Mouse (Mus musculus) frontal cortex, postnatal 25 days (tissue): ENCODE measurements around the gene Alx1.

Experiments used
- DNase-seq, 2 experiments: peaks; one replicate each; pipeline ENCODE4 v3.0.0; 2022; ENCODE audit warnings: low spot score in 2 of 2

Alx1 gene

DNA sequence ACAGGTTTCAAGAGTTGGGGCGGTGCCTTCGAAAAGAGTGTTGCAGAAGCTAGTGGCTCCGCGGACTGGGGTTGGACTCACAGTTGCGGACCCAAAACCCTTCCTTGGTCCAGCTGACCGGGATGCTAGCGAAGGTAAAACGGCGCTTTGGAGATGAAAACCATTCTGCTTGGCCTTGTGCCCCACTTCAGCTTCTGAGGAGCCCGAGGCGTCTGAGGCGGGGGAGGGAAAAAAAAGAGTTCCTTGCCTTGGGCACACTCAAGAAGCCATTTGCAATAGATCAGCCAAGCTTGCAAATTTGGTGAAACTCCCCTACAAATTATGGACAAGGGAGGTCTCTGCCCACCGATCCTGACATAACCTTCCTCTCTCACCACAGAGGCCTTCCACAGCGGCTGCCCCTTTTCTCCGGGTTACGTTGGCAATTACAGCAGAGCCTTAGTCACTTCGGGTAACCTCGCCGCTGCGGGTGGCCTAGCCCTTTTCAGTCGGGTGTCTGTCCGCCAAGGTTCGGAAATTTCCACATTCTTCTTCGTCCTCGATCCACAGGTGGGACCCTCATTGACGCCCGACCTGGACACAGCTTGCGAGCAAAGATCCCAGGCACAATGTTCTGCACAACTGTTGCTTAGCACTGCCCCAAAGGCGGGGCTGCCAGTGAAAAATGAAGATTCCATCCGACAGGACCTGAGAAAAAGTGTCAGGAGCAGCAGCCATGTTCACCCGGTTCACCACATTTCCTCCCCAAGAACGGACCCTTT, at the start of gene Alx1:
Gene Alx1 (minus strand): TSS at position 486 of the 761 bp plus-strand sequence.
- no peak for DNase-seq

DNA sequence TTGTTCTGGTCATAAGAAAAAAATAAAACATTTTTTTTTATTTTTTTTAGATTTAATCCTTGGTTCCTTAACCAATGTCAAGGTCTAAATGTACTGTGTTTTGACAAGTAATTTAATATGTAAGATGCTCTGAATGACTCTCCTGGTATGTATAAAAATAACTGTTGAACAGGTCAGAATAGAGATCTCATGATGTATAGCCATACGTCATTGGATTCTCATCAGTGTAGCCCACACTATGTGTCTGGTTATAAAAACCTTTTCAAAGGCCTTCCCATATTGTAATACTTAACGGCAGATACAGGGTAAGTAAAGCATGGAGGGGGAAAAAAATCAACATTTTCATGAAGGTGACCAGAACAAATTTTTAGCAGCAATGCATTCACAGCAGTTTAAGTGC, 19.6 kb upstream of the Alx1 start:
- no peak for DNase-seq

DNA sequence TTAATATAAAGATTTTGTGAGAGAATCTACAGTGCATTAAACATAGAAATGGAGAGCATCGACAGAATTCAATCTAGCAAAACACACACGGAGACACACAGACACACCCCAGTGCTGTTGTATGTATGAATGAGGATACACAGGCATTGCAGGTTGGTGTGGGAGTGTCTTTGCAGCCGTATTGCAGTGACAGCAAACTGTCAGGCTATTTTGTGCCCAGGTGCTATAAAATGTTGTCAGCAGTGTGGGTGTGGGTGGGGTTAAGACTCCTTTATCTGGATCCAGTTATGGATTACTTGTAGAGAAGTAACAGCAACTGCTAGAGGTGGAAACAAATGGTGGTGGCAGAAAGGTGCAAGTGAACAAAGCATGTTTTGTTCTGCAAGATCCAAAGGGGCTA, 16.6 kb upstream of the Alx1 start:
- DNase-seq, result no peak

DNA sequence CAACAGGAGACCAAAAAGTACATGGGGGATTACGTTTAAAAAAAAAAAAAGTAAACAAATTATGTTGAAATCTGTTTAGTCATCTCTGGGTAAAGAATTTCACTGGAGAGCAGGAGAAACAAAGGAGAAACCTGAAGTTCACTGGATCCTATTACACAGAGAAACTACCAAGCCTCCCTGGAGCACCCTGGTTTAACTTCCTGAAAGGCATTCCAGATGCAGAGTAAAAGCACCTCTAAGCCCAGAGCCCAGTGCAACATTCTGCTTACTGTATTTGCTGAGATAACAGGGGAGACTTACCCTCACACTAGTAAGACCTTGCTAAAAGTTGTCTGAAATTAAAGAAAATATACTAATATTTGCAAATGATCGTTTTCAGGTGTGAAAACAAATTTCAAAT, 15.0 kb upstream of the Alx1 start:
- DNase-seq, result no peak

DNA sequence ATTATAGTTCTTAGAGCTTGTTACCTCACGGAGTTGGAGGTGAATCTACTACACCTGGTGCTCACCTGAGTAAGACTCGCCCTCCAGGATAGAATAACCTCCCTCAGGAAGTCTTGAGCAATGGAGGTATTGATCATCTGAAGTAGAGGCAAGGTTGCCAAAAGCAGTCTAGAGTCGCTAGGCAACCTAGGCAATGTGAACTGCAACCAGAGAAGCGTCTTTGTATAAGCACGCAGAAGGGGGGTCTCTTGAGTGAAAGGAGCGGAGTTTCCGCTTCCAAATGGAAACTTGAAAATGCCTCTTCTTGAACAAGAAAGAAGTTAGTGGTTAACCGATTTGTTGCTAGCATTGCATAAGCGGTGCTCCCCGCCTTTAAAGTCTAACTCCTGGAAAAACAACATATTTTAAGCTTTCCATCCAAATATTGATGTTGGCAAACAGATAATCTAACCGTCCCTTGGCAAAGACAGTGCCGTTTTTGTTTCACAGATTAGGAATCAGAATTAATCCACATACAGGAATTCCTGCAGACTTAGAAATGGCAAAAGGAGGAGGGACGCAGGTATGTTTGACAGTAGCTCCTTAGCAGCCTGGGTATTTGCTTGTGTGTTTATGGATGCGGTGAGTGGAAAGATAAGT, 5.1 kb upstream of the Alx1 start:
- DNase-seq, result no peak

DNA sequence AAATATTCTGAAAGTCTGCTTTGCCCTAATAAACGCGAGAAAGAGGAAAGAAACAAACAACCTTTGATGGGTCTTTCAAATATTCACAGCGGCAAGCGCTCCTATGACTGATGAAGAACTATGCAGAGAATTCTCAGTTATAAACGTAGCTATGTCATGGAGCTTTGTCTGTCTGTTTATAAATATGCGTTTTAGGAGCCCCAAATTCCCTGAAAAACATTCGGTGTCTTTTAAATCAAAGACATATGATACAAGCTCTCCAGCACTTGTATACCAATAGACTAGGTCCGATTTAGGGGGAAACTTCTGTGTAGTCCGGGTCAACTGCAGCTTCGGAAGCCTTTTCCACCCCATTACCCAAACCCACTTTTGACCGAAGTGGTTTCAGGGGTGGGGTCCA, 916 bp upstream of the Alx1 start:
- DNase-seq, result no peak

DNA sequence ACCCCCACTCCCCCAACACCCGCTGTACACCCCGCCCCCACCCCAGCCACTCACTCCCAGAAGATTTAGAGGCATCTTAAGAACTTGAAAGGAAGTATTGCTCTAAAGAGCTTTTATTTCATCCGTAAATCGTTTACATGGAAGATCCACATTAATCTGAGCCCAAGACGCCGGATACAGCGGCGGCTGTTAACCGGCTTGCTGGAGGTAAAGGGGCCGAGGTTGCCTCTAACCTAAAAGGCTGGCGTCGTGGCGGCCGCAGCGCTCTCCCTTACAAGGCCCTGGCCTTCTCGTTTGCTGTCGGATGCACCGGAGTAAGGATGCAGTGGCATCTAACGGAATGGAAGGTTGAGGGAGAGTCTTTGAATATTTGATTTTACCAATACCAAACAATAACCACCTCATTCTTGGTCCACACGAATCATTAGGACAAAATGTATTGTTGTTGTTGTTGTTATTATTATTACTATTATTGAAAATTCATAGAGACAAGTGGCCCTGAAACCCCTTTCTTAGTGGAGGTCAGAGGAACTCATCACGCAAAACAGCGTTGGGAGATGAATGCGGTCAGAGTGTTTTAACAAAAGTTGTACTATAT, 784 bp downstream of the Alx1 start:
- DNase-seq, result no peak

DNA sequence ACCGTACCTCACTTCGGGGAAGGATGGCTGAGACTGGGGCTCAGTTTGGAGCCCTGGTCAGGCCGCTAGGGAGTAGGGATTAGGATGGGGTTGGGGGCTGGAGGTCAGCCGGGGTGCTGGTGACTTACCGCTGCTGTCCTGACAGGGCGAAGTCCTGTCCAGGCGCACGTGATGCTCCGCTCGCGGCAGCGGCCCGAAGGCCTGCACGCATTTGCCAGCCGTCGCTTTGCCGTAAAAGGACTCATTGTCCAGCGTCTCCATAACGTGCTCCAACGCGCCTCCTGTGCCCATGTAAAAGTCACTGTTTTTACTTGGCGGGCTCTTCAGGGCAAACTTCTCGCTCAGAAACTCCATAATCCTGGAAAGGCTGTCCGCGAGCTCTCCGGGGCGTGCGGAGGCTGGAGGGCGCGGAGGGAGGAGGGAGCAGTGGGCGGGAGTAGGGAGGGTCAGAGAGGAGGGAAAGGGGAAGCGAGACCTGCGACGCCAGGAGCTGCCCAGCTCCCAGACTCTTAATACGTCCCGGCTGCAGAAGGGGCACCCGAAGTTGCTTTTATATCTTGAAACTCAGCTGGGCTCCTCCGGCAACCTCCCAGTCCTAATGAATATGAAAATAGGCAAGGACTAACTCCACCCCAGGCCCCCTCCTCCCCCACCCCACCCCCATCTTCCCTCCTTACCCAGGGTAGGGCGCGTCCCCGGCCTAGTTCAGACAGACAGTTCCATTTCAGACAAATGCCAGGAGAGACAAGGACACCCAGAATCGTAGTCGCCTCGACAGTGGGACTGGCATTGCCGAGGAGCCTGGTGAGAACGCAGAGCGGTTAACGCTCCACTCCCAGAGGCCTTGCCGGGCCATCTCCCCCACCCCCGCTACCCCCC, 1.5 kb downstream of the Alx1 start:
- no peak for DNase-seq

DNA sequence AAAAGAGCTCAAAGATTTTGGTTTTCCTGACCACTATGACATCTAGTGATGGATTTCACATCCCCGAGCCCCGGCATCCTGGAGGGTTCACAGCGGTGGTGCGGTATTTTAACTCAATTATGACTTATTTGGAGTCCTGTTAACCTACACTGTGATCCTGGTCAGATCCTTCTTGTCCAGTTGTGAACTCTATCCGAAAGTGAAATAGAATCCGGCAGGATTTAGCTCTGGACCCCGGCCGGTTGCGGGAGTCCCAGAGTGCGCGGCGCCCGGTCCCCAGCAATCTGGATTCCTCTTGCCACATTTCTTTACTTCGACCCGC, 2.1 kb downstream of the Alx1 start:
- DNase-seq, result no peak

DNA sequence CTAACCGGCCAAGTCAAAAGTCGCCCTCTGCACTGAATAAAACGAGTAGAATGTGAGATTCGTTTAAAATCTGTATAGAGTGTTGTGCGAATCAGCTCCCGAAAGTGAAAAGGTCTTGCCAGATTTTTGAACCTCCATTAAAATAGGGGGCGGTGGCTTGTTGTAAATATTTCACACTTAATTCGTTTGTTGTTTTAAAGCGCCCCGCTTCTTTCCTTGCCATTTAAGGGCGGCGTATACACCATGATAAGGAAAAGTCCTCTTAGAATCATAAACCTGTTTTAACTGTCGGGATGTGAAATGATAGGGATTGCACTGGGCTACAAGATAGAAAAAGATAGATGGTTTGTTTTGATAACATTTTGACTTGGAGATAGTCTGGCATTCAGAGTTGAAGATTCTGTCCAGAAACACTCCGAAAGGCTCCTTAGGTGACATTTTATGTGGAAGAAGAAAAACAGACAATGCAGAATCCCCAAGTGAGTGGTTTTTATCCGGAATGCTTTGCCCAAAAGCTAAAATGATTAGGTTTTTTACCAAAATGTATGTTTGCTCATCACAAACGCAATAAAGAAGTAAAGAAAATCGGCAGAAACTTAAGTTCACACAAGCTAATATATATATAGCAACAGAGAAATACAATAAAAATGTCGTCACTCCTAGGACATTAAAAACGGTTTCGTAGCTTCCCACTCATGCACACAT, 2.6 kb downstream of the Alx1 start:
- DNase-seq, result no peak

DNA sequence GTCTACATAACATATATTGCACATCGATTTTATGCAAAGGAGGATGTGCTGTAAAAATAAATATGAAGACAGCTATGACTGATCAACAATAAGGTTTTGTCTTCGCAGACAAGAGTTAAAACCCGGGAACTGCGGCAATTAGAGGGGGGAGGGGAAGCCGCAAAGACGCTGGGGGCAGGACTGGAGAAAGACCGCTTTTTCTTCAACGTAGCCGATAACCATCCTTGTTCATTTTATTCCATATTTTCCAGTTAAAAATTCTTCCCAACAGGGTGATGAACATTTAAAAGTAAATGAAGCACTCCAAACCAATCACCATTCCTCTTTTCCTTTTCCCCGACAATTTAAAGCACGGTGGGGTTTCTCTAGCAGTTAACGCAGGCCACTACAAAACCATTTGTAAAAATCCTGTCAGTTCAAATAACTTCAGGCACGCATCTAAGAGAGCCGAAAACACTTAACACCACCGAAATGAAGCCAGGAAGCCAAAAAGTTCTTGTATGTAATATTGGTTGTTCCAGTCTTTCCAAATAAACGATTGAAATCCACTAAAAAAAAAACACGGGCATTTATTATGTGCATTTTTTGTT, 3.3 kb downstream of the Alx1 start:
- DNase-seq, result no peak

DNA sequence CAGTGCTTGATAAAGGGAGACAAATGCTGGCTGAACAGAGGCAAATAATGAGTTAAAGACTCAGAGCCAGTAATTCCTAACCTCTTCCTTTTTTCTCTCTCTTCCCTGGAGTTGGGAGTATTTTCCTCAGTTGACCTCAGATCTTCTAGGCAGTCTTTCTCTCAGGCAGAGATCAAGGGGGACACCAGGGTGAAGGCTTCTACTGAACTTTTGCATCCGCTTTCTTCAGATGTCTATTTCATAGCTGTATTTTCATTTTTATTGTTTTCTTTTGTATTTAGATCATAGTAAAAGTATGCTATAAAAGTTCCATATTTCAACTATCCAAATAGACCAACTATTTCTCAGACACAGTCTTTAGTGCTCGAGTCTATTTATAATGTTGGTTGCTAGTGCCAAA, 27.5 kb downstream of the Alx1 start:
- DNase-seq, result no peak

DNA sequence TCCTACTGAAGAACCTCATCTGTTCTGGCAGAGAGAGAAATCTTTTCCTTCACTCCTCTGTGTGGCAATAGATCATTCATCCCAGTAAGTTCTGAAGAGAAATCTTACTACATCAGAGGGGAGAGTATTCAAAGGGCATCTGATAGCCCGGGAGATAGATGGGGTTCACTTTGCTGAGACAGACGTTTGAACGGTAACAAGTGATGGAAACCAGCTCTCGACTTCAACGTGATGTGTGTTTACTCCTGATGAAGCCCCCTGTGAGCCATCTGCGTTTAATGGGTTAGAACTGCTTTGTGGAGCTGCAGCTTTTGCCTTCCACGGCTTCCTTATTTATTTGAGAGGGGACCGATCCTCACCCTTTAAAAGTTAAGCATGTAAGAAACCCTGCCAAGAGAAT, 29.1 kb downstream of the Alx1 start:
- no peak for DNase-seq

DNA sequence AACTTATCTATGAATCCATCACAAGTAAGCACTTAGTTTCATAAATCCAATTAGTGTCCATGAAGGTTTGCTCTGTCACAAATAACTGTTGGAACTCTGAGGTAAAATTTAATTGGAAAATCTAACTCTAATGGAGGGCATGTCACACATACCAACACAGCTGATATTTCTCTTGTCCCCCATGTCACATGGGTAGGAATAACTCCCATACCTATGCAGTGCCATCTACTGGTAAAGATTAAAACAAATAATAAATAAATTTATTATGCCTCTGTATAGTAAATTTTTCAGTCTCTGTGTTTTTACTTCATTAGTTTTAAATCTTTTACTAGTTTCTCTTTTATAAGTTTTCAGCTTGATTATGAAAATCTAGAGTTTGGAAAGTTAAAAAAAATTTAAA, 30.4 kb downstream of the Alx1 start:
- no peak for DNase-seq

DNA sequence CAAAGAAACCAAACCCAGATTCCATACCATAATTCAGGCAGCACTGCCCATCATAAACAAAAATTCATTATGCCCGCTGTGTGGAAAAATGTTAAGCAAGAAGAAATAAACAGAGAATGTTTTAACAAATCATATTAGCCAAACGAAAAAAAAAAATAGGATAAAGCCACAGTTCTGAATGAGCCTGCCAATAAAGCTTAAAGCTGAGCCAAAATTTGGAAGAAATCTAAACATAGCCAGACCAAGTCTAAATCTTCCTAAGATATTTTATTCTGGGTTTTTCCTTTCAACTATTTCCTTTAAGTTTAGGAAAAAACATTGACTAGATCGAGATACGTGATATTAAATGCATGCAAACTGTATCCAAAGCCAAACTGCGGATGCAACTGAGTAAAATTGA, 54.9 kb downstream of the Alx1 start:
- no peak for DNase-seq

DNA sequence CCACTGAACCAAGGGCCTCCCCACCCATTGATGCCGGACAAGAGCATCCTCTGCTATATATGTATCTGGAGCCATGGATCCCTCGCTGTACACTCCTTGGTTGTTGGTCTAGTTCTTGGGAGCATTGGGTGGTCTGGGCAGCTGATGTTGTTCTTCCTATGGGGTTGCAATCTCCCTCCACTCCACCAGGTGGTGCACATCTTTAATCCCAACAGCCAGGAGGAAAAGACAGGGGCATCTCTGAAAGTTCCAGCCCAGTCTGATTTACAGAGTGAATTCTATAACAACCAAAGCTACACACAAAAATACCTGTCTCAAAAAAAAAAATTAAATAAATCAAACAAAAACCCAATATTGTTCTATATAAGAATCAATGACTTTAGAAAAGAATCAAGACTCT, 70.4 kb downstream of the Alx1 start:
- DNase-seq, result no peak
